Mouse (Mus musculus): ENCODE measurements around the gene Pds5a.

The Pds5a gene

DNA sequence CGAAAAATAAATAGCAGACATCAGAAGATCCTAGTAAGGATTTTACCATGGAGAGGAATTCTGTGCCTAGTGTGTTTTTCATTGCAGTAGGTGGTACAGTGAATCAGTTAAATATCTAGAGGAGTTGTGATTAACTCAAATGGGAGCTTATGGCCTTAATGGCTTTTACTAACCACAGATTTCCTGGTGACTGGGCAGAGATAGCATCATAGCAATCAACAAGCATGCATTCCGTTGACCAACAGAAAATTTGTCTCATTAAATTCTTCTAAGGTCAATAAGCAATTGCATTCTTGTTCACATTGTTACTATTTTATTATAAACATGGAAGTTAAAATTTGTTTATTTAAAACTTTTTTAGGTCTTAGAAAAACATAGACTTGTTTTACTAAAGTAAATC is 132.6 kb downstream of the Pds5a start:
- DNase-seq (ENCODE audit: low spot score): no peak

GRCm38 (mm10) chr5:65561125-65561893 is 136.8 kb downstream of the Pds5a start:
- no peak for DNase-seq (ENCODE audit: low spot score)

DNA sequence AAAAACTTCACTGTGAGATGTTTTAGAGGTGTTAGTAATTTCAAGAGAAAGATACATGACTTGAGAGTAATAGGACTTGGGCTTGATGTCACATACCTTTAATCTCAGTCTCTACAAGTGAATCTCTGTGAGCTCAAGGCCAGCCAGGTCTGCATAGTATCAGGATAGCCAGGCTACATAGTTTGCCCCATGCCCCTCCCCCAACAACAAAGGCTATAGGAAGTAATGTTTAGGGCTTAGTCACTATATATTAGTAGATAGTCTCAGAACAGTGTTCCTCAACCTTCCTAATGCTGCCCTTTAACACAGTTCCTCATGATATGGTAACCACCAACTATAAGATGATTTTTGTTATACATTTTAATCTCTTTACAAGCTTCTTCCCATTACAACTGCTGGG is 141.0 kb downstream of the Pds5a start:
- DNase-seq (ENCODE audit: low spot score): no peak

All from embryo, embryonic 10 days (tissue).